Mouse (Mus musculus) mesoderm, embryonic 11.5 days (tissue): ENCODE data around the gene Pcp4l1.
A peak's percentile ranks its signal among the peaks of the same experiment; 100 is the strongest.
"Not testable (repeated sequence)": the region's sequence is repeated elsewhere in the genome, so short reads cannot be mapped to it uniquely, and the experiment has no call there.

Experiments used
- DNase-seq: peaks from one replicate; pipeline ENCODE4 v3.0.0-alpha.2; 2012; ENCODE audit warnings: low read depth, low spot score

The Pcp4l1 gene

GRCm38 (mm10) chr1:171189046-171189445 lies 7.0 kb downstream of the Pcp4l1 start:
- DNase-seq: no peak

- peak; percentile 41 for DNase-seq
Measured at GRCm38 (mm10) chr1:171187851-171188700, 8.0 kb downstream of the Pcp4l1 start.

DNA sequence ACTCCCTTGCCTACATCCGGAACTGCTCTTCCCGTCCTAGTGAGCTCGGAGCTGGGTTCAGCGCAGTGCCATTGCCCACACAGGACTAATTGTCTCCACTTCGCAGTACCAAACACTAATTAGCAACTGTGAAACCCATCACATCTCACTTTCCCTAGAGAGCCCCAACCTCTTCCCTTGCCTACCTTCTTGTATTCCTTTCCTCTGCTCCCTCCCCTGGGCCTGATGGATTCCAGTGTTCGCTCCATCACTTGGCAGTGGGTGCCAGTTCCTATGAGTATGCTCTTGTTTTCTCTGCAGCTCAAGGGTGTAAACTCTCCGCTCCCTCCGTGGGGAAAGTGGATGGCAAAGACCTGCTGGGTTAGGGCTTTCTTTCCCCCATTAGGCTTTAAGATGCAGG lies 10.4 kb downstream of the Pcp4l1 start:
- DNase-seq: no peak

GRCm38 (mm10) chr1:171184314-171184713 lies 11.8 kb downstream of the Pcp4l1 start:
- no peak for DNase-seq

- no peak for DNase-seq
Measured at GRCm38 (mm10) chr1:171183620-171184019, 12.4 kb downstream of the Pcp4l1 start.

GRCm38 (mm10) chr1:171183025-171183424 lies 13.0 kb downstream of the Pcp4l1 start:
- DNase-seq: no peak

- no peak for DNase-seq
Measured at GRCm38 (mm10) chr1:171179487-171180171, 16.4 kb downstream of the Pcp4l1 start.

- no peak for DNase-seq
Measured at GRCm38 (mm10) chr1:171172779-171173178, 23.3 kb downstream of the Pcp4l1 start.

DNA sequence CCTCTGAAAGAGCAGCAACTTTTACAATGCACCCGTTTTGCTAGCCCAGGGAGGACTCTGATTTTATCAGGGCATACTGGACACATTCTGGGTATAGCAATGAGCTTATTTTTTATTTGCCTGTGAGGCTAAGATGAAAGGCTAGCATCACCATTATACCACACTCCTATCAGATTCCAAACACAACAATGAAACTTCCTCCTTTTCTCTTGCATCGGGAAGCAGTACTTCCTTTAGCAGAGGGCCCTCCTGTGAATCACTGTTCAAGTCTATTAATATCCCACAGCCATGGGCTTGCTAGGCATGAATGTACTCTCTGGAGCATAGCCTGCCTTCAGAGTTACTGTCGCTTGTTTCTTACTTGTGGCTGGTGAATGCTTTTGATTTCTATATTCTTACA lies 24.9 kb downstream of the Pcp4l1 start:
- no peak for DNase-seq

DNA sequence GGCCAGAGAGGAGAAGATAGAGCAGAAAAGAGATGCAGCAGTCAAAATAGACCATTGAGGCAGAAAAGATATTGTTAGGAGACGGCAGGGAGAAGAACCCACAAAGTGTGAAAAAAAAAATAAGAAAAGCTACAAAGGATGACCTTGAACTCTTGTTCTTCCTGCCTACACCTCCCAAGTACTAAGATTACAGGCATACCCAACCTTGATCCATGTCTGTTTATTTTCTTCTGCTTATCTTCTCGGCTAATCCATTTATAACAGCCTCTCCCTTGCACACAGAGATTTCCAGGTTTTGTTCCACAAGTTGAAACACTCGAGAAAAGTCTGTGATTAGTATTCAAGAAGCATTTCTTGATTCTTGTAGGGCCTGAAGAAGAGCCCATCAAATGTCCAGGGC lies 26.2 kb downstream of the Pcp4l1 start:
- no peak for DNase-seq

DNA sequence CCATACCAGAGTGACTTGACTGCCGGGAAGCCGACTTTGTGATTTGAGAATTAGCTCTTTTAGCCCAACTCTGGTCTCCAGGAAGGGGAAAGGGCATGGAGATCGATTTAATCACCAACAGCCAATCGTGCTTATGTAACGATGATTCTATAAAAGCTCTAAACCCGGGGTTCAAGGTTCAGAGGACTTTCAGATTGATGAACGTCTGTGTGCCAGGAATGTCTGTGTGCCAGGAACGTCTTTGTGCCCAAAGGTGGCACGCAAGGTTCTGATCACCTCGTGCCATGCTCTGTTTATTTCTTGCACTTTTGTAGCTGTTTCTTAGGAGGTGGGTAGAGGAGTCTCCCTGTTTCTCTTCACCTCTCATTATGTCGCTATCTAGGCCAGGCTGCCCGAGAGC lies 27.2 kb downstream of the Pcp4l1 start:
- no peak for DNase-seq

GRCm38 (mm10) chr1:171165629-171166345 lies 30.3 kb downstream of the Pcp4l1 start:
- DNase-seq: no peak

DNA sequence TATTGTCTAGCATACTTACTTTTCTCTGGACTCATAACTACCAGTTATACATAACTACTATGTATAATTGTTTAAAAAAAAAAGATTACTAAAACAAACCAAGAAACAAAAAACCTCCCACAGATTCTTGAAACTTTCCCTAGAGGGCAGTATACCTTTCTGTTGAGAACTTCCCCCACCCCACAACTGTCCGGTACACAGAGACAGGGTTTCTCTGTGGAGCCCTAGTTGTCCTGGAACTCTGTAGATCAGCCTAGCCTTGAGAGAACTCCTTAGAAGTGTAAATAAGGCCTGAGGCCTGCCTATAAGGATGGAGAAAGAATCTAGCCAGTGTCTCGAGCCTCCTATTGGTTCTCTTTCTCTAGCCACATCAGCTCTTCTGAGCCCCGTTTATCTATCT lies 31.8 kb downstream of the Pcp4l1 start:
- DNase-seq: no peak

DNA sequence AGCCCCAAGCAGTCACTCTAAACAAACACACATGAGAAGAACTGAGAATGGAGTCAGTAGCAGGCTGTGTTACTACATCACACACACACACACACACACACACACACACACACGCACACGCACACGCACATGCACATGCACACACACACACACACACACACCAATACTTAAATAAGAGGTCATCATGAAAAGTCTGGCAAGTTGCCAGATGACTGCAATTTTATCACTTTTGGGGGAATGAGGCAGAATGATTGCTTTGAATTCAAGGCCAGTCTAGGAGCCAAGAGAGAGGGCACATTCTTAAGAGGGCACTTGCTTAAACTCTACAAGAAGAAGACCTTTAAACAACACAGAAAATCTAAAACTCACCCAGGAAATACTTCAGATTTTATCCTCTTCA lies 33.5 kb downstream of the Pcp4l1 start:
- no peak for DNase-seq

DNA sequence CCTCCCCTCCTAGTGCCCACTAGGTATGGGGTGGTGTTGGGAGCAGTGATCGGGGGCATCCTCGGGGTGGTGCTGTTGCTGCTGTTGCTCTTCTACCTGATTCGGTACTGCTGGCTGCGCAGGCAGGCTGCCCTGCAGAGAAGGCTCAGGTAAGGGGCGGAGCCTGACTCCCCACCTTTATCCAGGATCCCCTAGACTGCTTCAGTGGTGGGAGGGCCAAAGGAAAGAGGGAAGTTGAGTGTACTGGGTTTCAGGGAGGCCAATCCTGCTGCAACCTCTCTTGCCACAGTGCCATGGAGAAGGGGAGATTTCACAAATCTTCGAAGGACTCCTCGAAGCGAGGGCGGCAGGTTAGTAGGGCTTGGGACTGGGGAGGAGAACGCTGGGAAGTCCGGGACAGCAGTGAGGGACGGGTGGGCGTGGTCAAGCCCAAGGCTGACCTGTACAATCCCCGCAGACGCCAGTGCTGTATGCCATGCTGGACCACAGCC lies 36.5 kb downstream of the Pcp4l1 start:
- no peak for DNase-seq

GRCm38 (mm10) chr1:171157965-171158364 lies 38.1 kb downstream of the Pcp4l1 start:
- no peak for DNase-seq

DNA sequence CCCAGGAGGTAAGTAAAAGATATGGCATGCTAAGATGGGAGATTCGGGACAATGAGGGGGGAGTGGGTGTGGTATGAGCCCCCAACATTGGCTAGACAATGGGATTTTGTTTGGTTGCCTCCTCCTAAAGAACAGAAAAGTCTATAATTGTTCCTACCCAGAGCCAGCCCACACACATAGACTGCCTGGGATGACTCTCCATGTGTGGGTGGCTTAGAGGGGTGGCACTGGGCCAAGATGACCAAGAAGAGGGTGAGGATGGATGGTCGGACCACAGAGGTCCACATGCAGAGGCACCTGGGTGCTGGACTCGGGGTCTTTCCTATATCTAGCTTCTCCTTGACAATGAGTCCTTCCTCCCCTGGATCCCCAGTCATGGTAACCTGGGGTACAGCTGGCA lies 39.4 kb downstream of the Pcp4l1 start:
- DNase-seq: no peak

- no peak for DNase-seq
Measured at GRCm38 (mm10) chr1:171151966-171152365, 44.1 kb downstream of the Pcp4l1 start.

- DNase-seq: no peak
Measured at GRCm38 (mm10) chr1:171150838-171151391, 45.2 kb downstream of the Pcp4l1 start.

DNA sequence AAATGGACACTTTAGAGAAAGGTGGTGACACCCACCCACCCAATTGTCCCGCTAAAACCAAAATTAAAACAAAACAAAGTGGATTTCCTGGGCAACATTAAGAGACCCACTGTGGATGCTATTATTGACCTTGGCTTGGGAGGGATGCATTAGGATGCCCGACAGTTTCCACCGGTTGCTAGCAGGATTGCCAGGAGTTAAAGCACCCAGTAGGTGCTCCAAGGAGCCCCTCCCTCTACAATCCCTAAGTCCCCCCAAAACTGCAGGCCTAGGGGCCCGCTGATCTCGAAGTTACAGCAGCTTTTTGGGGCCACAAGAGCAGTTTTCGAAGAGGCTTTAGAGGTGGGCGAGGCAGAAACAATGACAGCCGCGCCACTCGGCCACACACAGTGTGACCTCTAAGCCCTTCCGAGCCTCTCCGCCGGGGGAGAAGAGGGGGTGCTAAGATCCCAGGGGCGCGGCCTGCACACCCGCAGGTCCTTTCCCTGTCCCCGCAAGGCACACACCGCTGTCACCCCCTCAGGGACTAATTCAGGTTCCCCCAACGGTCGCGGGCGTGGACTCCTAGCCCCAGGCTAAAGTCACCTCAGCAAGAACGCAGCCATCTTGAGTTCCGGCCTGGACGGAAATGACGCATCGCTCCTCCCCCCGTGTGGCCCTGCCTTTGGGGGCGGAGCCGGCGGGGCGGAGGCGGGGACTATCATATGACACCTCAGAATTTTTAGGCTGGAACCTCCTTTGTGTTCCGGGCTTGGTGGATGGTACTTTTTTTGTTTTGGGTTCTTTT lies 45.9 kb downstream of the Pcp4l1 start, which contains the start of the genes Sdhc and Mpz:
TSS of gene Sdhc (minus strand) at position 630 of the 787 bp plus-strand sequence.
TSS of gene Mpz (plus strand) at position 738 of the 787 bp plus-strand sequence.
- peak; percentile 95 for DNase-seq

DNA sequence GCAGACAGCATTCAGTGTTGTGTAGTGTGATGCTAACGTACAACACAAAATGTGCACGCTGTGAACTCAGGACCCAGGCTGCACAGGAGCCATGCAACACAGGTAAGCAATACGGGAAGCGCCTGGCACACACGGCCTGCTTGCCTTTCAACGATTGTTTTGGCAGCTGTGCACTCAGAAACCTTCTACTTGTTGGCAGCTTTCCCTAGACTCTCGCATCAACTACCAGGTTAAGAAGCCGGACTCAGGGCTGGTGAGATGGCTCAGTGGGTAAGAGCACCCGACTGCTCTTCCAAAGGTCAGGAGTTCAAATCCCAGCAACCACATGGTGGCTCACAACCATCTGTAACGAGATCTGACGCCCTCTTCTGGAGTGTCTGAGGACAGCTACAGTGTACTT lies 53.1 kb downstream of the Pcp4l1 start:
- not testable (repeated sequence) for DNase-seq
